Mouse (Mus musculus) layer of hippocampus, adult 8-10 months (tissue): ENCODE results near the gene Zc2hc1b. TPM values are rescaled to one million over a fixed set of nuclear protein-coding genes. Genes with fewer than 3 reads are reported as not detected.
"Not testable (repeated sequence)": the region's sequence is repeated elsewhere in the genome, so short reads cannot be mapped to it uniquely, and the experiment has no call there.

ENCODE experiments used
- DNase-seq, 2 experiments: peaks; one replicate each; pipeline ENCODE4 v3.0.0; 2022; ENCODE audit warnings: low spot score in 2 of 2
- total RNA-seq, 4 experiments: library from RNA; stranded (reverse); gene quantifications; 2 replicates each; pipeline ENCODE4 v1.2.4; 2022

The Zc2hc1b gene
- total RNA-seq = not detected

DNA sequence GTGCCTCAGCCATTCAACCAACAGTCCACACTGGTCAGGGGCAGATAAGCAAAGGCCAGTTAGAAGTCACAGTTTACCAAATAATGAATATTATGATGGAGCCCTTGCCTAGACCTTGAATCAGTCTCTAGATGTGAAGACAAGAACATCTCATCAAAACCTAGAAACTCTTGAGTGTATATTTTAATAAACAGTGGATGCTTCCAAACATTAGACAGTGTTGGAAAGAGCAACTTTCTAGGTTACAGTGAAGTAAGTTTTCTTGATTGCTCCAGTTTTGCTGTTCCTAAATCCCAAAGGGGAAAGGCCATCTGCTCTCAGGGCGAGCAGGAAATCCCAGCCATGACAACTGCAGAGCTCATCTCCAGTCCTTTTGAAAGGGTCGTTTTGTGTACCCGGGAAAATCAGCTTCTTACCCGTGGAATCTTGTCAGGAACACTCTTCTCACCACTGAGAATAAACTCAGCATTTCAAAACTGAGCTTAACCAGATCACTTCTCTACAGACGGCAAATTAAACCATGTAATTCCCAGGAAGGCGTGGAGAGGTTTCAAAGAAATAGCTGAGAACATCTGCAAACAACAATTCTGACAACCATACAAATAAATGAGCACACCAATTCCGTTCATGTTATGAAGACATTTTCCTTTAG is at the start of gene Zc2hc1b:
Zc2hc1b (minus strand) TSS at position 51 of the 652 bp plus-strand sequence.
- no peak for DNase-seq

DNA sequence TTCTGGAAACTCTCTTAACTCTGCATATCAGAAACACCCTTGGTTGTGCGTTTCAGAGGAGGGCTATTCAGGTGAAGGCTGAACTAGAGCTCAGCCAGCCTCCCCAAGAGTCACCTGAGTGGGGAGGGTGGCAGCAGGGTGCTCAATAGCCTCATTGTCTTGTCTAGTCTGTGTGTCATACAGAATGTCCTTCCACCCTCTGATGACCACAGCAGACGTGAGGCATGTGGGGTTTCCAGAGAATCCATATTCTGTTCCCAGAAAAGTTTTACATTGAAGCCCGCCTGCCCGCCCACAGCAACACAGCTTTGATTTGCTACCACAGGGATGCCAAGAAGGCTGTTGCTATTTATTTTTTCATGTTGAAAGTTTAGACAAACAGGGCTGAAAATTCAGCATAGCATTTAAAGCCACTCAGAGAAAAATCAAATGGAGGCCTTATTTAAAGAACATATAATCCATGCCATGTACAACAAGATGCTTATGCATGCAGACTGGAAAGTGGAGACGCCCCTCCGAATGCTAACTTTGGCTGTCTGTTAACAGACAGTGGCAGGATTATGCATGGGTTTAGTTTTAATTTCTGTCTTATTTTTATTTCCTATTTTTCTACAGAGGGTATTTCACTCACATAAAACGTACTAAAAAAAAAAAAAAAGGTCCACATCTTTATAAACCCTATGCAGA is 47.7 kb upstream of the Zc2hc1b start:
- no peak for DNase-seq

- DNase-seq = no peak
Measured at GRCm38 (mm10) chr10:13222135-13222534, 44.3 kb upstream of the Zc2hc1b start.

DNA sequence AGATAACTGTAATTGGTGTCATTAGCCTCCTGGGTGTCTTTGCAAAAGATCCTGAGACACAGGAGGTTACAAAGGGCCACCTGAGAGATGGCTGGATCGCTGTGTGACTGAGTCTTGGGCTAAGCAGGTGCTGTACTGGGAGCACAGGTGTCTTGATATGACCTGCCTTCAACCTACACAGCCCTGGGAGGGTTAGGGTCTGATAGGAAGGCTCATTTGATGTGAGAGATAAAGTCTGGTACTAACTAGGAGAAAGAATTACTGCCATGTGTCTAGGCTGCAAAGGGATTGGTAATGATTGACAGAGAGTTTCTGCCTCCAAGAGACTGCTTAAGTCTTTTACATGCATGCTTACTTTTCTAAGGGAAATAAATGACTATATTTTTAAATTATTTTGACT is 42.2 kb upstream of the Zc2hc1b start:
- DNase-seq = no peak

DNA sequence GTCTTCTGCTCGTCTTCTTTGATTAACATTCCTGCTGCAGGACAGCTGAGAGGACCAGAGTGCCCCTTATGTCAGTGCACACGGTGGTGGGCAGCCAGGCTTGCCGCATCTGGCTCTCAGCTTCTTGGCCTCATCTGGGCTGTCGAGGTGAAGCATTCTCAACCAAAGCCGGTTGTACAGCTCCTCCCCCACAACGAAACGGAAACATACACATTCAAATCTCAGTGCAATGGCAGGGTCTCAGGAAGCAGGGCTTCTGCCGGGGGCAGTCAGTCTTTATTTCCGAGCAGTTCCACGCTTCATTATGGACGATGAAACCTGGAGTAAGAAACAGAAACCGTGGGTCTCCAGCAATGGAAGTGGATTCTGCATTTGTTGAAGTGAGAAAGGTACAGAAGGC is 36.1 kb upstream of the Zc2hc1b start:
- no peak for DNase-seq

- DNase-seq = no peak
Measured at GRCm38 (mm10) chr10:13212829-13213228, 35.0 kb upstream of the Zc2hc1b start.

GRCm38 (mm10) chr10:13212326-13212725 is 34.5 kb upstream of the Zc2hc1b start:
- no peak for DNase-seq

DNA sequence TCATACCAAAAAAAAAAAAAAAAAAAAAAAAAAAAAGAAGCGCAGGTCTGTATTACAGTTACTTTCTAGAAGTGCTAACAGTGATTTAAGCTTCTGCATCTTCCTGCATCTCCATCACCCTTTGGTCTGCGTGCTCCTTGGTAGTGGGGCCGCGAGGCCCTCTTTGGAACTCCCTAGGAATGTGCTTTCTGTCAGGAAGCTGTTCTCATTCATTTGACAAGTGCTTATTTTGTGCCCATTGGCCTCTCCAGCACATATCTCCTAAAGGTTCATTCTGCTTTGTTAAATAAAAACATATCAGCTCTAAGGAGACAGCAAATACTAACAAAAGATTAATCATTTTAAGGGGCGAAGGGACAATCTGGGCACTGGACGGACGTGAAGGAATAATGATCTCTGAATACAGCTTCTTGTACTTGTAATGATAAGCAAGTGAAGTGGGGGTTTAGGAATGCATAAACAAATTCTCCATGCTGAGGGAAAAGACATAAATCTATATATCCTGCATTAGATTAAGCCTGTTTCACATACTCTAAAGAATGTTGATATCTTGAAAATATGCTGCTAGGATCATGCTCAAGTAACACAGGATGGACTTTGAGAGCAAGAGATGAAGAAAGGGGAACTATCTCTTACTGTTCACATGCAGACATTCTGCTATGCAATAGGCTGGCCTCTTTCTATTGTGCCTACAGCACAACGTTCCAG is 32.3 kb upstream of the Zc2hc1b start:
- DNase-seq = no peak

DNA sequence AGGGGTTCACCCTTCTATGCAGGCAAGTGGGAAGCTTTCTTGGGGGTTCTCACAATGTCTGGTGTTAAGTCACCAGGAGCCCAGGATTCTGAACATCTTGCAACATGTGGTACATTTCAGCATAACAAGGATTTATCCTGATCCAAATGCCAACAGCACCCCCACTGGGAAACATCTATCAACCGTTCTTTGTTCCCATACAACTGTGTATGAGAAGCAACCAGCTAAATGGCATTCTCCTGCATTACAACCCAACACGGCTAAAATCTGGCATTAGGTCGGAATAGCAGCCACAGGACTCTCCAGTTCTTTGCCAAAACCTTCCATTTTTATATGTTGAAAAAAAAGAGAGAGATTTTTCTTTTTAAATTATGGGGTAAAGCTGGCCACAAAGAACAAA is 31.7 kb upstream of the Zc2hc1b start:
- DNase-seq = no peak

GRCm38 (mm10) chr10:13209061-13209460 is 31.2 kb upstream of the Zc2hc1b start:
- DNase-seq = no peak

DNA sequence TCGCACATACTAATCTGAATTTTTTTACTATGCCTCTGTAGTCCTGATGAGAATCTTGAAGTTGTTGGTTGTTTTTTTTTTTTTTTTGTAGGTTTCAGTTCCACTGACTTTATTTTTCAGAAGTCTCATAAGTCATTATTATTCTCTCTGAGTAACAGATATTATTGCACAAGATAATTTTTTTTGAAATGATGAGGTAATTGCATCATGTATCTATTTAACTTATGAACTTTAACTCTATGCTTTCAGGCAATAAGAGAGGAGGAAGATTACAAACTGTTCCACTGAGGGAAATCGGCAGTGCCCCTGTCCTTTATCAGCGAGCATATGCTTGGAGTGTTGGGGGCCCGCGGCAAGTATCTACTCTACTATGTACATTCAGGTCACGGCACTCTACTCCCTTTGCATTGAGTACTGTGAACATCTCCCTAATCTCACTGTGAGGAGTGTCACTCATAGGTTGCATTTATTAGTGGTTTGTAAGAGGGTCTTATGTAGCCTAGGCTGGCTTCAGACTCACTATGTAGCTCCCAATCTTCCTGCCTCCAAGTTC is 24.0 kb upstream of the Zc2hc1b start:
- DNase-seq = no peak

DNA sequence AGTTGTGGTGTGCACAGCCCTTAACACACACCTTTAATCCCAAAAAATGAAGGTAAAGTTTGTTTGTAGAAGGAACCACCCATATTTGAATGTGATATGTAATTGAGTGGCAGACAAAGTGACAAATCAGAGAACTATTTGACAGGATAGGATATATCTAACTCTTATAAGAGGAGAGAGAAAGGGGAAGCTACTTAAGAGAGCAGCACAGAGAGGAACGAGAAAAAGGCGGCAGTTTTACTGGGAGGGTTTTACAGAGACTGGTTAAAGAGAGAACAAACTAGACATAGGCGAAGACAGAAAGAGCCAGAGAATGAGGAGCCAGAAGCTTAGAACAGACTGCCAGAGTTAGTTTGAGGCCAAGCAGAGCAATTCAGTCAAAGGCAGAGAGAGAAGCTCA is 23.0 kb upstream of the Zc2hc1b start:
- no peak for DNase-seq

- no peak for DNase-seq
Measured at GRCm38 (mm10) chr10:13199234-13199633, 21.4 kb upstream of the Zc2hc1b start.

DNA sequence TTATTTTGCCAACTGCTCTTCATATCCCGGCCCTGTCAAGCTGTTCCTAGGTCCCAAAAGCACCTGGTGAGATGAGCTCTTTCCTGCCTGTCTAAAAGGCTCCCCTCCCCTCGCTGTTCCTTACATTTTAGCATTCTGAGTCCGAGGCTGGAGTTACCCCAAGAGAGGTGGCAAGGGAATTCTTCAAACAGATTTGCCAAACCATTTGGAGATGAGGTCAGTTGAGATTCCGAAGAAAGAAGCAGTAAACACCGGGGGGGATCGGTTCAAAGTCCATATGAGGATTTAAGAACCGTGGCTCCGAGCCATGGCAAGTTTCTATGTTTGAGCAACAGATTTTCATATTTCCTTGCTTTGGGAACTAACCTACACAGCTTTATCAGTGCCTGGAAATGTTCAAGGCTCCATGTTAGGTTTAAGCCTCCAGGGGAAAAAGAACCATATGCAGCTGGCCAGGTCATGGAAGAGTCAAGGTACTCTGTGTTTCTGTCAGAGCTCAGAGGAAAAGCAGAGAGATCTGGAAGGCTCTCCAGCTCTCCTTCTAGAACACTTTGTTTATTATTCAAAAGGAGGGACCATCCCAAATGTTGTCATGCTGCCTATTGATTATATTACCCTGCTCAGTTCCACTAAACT is 19.2 kb upstream of the Zc2hc1b start:
- DNase-seq = no peak

DNA sequence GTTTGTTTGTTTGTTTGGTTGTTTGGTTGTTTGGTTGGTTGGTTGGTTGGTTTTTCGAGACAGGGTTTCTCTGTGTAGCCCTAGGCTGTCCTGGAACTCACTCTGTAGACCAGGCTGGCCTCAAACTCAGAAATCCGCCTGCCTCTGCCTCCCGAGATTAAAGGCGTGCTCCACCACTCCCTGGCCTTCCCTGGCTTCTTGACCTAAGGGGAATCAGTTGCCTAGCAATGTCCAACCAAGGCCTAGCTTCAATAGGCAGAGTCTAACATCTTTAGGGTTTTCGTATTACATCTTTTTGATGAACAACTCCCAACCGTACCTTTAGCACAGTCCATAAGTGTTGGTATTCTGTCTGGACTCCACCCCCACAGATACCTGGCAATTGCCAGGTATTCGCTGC is 15.7 kb upstream of the Zc2hc1b start:
- DNase-seq = not testable (repeated sequence)

DNA sequence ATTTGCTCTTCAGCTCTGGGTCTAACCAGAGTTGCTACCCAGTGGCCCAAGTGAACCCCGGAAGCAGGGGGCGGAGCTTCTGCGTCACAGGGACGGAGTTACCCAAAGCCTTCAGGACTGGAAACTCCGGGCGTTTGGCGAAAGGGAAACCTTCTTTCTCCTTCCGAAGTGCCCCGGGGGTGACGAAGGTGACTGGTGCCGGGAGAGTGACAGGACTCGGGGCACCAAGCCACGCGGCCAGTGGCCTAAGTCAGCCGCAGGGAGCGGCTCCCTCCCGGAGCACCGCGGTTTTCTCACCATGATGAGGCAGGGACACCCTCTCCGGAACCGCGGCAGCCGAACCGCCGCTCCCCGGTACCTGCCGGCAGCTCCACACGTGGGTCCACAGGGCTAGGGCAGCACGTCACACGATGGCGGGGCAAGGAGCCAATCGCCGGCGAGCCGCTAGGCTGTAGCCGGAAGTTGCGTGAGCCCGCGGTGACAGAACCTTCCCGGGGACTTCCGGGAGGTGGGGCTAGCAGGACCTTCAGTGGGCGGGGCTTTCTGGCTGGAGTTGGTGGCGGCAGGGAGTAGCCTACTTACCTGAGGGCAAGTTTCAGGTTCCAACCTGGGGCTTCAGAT is 15.0 kb upstream of the Zc2hc1b start, which contains the start of gene Ltv1:
Ltv1 (minus strand) TSS at position 438 of the 621 bp plus-strand sequence.
- peak; percentile 92 to 96 for DNase-seq

DNA sequence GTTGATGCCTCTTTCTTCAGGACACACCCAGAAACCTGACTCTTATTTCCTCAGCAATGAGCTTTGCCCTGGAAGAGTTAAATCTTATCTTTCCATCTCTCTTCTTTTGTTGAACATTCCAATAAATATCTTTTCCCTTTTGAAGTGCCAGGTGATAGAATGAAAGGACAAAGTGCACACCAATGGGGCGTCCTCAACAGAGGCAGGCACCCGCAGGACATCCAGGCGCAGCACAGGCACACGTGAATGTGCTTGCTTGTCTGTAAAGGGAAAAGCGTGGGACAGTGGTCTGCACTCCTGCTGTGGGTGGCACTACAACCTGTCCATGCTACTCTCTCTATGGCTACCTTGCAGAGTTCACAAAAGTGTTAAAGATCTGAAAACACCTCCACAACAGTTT is 12.1 kb upstream of the Zc2hc1b start:
- no peak for DNase-seq

DNA sequence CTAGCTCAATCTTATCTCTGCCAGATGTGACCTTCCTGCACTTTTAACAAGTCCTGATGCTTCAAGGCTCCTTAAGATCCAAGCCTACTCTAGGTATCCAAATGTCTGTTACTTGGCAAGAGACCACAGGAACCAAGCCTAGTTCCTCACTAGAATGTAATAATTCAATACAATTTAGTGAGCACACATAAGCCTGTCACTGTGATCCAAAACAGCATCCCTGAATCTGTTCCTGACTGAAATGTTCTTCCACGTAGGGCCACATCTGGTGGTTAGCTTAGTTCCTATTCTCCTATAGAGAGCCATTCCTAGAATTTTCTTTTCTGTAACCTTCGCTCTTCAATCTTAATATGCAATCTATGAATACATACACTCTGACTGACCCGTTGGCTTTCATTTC is 8.9 kb upstream of the Zc2hc1b start:
- DNase-seq = no peak

- no peak for DNase-seq
Measured at GRCm38 (mm10) chr10:13184170-13184766, 6.4 kb upstream of the Zc2hc1b start.

DNA sequence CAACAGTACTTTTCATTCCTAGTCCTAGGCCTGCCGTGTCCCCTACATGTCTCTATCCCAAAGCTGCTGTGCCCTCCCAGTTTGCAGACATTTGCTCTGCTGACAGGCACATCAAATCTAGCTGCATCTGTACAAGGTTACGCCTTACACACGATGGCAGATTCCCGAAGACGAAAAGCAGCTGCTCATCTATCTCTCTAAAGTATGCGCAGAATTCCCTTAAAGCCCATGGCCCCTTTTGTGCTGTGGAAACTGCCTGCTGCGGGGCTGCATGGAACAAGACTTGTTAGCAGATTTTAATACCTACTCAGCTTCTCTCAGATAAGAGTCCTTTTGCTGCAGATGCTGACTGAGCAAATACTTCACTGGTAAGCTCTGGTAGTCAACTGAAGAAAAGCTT is 2.4 kb upstream of the Zc2hc1b start:
- no peak for DNase-seq

DNA sequence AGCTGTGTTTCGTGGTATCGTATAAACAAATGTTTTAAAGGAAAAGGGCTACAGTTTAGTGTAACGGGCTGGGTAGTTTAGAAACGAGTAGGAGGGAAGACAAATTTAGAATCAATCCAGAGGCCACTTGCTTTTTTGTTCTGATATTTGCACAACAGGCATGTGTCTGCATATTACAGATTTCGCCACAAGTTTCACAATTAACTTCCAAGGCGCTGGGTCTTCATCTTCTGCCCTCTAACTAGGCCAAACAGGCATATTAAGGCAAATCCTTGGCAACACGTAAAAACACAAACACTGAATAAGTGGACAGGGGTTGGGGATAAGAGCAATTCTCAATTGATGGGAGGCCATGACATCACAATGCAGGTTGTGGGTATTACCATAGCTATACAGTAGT is 2.0 kb downstream of the Zc2hc1b start:
- DNase-seq = no peak
